Comparison of ENCODE assay signal across 14 mouse cellular contexts in the genomic region with DNA sequence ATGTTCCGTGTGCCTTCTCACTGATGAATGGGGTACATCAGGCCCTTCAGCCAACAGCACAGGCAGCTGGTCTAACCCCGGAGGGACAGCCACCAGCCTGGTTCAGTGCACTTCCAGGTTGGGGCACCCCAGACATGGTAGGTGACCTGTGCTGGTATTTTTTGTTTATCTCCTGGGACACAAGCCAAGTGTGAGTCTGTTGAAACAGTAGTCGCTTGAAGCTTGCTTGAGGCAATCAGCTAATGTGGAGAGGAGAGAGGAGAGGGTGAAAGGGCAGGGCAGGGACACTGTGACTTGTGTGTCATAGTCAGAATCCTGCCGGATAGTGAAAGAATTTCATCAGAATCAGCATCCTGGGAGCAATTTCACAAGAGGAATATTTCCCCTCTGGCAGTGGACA. TPM values are rescaled to one million over a fixed set of nuclear protein-coding genes. Genes with fewer than 3 reads are reported as not detected.
DNase-seq lines count a peak whose midpoint lies in the region.
"Had no signal": no experiment of that assay in that cellular context is flagged by ENCODE, and none has a peak within 500 bp of the region (broad histone marks: within the 10 kb centered on the region; RNA-seq: fewer than 3 reads in every experiment).

No protein-coding gene starts in this region.

- H3K27me3 ChIP-seq in limb, embryonic 10.5 days (ENCODE audit: low read depth, poor library complexity, severe bottlenecking), result peaks cover 7% of the 10 kb centered on the region; the same call in 1 of the 2 replicates
- H3K27me3 ChIP-seq in hindbrain, embryonic 10.5 days (ENCODE audit: insufficient read depth, poor library complexity, severe bottlenecking), result 0 out of 2 replicates have a peak, but pooled peaks cover under 1% of the 10 kb centered on the region
- H3K27me3 ChIP-seq: CH12.LX; embryonic facial prominence, embryonic 15.5 days had no signal

- WGBS in limb, embryonic 10.5 days, result 70% methylated on average over 4 of the region's 4 CpGs
- 79% methylated on average over 4 of the region's 4 CpGs for WGBS in hindbrain, embryonic 10.5 days

- no peak overlapping the region for H3K4me3 ChIP-seq in limb, embryonic 10.5 days
- H3K4me3 ChIP-seq in hindbrain, embryonic 10.5 days, result no peak overlapping the region
- H3K4me3 ChIP-seq: embryonic facial prominence, embryonic 15.5 days had no signal

- peak overlapping the region; percentile 42 for H3K27ac ChIP-seq in limb, embryonic 10.5 days
- no peak overlapping the region for H3K27ac ChIP-seq in hindbrain, embryonic 10.5 days
- H3K27ac ChIP-seq: embryonic facial prominence, embryonic 15.5 days; macrophage had no signal

- no peaks in the 10 kb centered on the region for H3K36me3 ChIP-seq in limb, embryonic 10.5 days
- H3K36me3 ChIP-seq in hindbrain, embryonic 10.5 days, result no peaks in the 10 kb centered on the region
- H3K36me3 ChIP-seq: embryonic facial prominence, embryonic 15.5 days had no signal

- H3K4me1 ChIP-seq in limb, embryonic 10.5 days, result peaks cover 26% of the 10 kb centered on the region
- H3K4me1 ChIP-seq in hindbrain, embryonic 10.5 days (replicated peaks), result peaks cover 17% of the 10 kb centered on the region
- H3K4me1 ChIP-seq: embryonic facial prominence, embryonic 15.5 days had no signal

- peak; percentile 24 for DNase-seq in kidney, postnatal 14 days
- DNase-seq in kidney, adult 11 months, result no peak
- DNase-seq in adrenal gland, postnatal 36 days, result peak; percentile 41 to 42
- DNase-seq in limb, embryonic 10.5 days (ENCODE audit: low spot score), result no peak
- DNase-seq in lung, postnatal 4 days, result peak; percentile 33 to 47
- no peak for DNase-seq in gastrocnemius, postnatal 4 days (ENCODE audit: low spot score in 2 of 2)
- no peak for DNase-seq in hindbrain, embryonic 10.5 days (ENCODE audit: low spot score)
- DNase-seq: cerebellum, postnatal 36 days; kidney, adult 9 months had no signal

- no peaks in the 10 kb centered on the region for H3K9me3 ChIP-seq in limb, embryonic 10.5 days (replicated peaks)
- H3K9me3 ChIP-seq in hindbrain, embryonic 10.5 days, result no peaks in the 10 kb centered on the region
- H3K9me3 ChIP-seq: embryonic facial prominence, embryonic 15.5 days had no signal

RNA-seq across cellular contexts. Expression of gene Tsku, which starts 22.2 kb away (rescaled TPM):
- total RNA-seq in adrenal gland, postnatal 36 days (2021), result 10 to 100 TPM; 19.8 to 23.4 TPM
- 9.5 and 11.2 TPM in 2 replicates for polyA plus RNA-seq in limb, embryonic 10.5 days (2016; fragmentation: Nextera tagmentation; extraction: Ambion mirVana)
- total RNA-seq in gastrocnemius, postnatal 4 days (2021), result 10 to 100 TPM; 16.4 to 19.3 TPM
- polyA plus RNA-seq in hindbrain, embryonic 10.5 days (2016; fragmentation: Nextera tagmentation; extraction: Ambion mirVana), result 8.1 and 10.2 TPM in 2 replicates
- total RNA-seq: monocyte, adult 5-6 weeks had no signal

RNA-seq across cellular contexts. Expression of gene Gucy2d, which starts 56.9 kb away (rescaled TPM):
- not detected for total RNA-seq in adrenal gland, postnatal 36 days (2021)
- polyA plus RNA-seq in limb, embryonic 10.5 days (2016; fragmentation: Nextera tagmentation; extraction: Ambion mirVana), result 0.05 TPM in 1 of 2 replicates, not detected in the other
- under 1 TPM in 1 of 2 experiments, not detected in 1; 0.12 TPM for total RNA-seq in gastrocnemius, postnatal 4 days (2021)
- not detected in 2 replicates for polyA plus RNA-seq in hindbrain, embryonic 10.5 days (2016; fragmentation: Nextera tagmentation; extraction: Ambion mirVana)
- total RNA-seq: CH12.LX; monocyte, adult 5-6 weeks had no signal
- polyA plus RNA-seq: embryonic facial prominence, embryonic 15.5 days; macrophage; spleen, adult 2 months had no signal

Comparison
In these comparisons a context has a peak if more than half of its experiments do, and no peak if none do; other contexts are left out.
1. DNase-seq: peak in kidney, postnatal 14 days (single experiment), adrenal gland, postnatal 36 days (2 of 2) and lung, postnatal 4 days (2 of 2); none in kidney, adult 11 months (single experiment), limb, embryonic 10.5 days (single experiment), gastrocnemius, postnatal 4 days (0 of 2) and hindbrain, embryonic 10.5 days (single experiment).